Mouse (Mus musculus) ovary, adult 18-20 months (tissue): ENCODE data around the gene Ttc33.

Experiments
- DNase-seq: peaks from one replicate; pipeline ENCODE4 v3.0.0; 2022; ENCODE audit warnings: low spot score, mixed read lengths

The Ttc33 gene

DNA sequence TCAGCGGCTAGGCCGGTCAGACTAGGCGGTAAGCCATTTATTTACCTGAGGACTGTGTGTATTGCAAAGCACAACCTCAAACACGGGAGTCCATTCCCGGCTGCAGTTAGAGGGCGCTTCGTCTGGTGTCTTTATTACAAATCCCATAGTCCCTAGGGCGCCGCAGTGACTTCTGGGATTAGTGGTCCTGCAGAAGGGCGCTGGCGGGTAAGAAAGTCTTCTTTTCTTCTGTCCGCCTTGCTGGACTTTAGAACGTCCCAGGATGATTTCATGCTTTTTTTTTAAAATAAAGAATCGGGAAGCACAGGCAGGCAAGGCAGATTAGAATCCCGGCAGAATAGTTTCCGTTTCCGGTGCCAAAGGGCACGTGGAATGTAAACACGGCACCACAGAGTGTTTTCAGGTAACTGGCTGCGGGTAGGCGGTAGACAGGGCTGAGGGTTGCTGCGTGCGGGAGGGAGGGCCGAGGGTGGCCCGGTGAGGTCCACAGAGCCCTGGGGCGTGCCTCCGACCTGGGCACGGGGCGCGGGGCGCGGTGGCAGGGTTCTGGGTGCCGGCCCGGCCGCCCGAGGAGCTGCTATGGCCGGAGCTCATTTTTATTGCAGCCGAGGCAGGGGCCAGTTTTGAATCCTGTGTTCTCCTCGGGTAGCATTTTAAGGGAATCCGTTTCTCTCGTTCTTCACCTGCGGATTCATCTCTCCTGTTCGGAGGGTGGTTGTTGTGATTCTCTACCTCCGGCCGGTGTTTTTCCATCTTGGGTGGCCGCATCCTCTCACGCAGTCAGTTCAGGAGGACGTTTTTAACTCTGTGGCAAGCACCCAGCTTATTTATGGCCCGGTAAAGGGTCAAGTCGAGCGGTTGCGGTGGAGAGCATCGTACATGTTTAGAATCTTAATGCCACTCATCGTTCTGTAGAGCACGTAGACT lies at the start of gene Ttc33:
Ttc33 (plus strand) TSS at position 160 of the 927 bp plus-strand sequence.
- DNase-seq, result peak; percentile 58

DNA sequence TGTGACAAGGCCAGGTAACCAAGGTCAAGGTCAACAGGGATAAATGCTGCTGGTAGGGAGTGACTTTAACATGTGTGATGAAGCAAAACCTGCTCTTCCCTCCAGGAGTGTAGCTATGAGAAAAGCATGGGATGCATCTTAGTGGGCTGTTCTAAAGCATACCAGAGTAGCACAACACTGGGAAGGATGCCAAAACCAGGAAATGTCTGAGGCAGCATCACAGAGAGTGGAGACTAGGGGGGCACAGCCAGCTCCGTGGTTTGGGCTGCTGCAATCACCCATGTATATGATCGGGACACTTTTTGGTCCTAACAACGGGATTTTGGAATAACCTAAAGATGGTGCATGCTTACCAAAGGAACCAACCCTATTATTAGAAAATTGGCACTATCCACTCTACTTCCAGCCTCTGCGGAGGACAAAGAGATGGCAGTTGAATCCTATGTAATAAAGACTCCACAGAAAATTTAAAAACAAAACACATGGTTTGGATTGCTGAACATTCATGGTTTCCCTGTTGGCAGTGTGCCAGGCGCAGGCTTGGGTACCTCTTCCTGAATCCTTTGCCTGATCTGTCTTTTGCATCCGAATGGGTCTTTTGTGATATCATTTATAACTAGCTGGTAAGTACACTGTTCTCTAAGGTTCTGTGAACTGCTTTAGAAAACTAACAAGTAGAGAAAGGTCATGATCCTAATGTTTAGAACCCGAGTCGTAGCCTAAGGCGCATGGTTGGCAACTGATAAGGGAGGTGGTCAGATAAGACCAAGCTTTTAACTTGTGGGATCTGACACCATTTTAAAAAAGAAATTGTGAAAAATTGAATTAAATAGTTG lies 47.1 kb upstream of the Ttc33 start:
- no peak for DNase-seq

DNA sequence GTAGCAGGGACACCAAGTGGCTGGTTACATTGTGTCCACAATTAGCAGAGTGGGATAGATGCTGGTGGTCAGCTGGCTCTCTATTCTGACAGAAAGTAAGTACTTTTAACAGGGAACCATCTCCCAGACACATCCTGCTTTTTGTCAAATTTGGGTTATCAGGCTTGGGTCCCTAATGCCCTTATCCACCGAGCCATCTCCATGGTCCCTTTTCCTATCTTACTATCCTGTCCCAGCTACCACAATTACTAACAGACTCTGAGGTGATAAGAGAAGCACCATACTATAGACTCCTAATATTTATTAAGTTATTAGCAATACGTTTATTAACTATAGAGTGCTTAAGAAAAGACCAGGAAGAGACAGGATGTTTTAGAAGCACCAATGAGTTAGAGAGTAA lies 46.0 kb upstream of the Ttc33 start:
- DNase-seq, result no peak

DNA sequence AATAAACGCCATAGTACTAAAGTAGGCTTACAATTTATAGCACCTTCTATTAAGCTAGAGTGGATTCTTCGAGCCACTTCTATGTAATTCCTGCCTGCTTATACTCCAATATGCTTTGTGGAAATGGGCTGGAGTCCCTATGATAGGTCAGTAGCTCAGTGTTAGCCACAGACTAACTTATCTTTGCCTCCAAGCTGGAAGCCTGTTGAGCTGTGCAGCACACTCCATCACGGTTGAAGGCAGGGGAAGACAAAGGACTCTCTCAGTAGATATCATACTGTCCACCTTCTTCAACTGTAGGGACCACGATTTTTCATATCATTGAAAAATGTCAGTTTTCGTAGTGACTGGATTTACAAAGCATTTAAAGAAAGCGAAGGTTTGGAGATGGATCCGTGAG lies 45.5 kb upstream of the Ttc33 start:
- no peak for DNase-seq

DNA sequence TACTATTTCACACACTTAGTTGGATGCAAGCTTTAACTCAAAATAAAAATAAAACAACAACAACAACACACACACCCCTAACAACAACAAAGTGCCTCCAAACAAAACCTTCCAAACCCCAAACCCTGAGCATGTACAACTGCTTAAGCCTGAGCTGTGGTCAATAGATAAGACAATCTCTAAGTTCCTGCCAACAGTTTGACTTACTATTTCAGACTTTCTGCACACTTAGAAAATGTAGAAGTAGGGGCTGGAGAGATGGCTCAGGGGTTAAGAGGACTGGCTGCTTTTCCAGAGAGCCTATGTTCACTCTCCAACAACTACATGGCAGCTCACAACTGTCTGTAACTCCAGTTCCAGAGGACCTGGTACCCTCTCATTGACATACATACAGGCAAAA lies 45.0 kb upstream of the Ttc33 start:
- no peak for DNase-seq

DNA sequence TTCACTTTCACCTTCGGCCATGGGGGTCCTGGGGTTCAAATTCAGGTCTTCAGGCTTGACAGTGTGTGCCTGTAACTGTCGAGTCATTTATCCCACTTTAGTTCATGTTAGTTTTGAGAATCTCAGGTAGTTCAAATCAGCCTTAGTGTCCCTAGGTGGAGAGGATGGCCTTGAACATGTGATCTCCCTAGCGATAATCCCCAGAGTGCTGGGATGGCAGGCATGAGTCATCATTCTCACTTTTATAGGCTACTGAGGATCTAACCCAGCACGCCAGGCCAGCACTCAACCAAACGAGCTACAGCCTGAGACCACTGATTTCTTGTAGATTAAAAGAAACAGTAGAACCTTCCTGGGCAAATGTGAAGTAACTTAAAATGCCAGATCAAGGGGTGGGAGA lies 43.3 kb upstream of the Ttc33 start:
- no peak for DNase-seq

DNA sequence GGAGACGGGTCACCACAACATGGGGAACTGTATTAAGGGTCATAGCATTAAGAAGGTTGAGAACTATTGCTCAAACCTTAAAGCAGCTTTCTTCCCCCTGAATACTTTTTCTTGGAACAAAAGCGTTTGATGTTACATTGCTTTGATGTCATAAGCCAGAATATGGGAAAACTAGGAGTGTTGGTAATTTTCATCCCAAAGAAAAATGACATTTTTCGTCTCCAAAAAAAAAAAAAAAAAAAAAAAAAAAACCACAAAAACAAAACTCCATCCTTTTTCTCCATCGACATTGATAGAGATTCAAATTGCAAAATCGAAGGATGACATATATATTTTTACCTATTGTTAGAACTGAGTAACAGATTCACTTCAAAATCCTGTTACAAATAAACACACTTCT lies 42.6 kb upstream of the Ttc33 start:
- no peak for DNase-seq

DNA sequence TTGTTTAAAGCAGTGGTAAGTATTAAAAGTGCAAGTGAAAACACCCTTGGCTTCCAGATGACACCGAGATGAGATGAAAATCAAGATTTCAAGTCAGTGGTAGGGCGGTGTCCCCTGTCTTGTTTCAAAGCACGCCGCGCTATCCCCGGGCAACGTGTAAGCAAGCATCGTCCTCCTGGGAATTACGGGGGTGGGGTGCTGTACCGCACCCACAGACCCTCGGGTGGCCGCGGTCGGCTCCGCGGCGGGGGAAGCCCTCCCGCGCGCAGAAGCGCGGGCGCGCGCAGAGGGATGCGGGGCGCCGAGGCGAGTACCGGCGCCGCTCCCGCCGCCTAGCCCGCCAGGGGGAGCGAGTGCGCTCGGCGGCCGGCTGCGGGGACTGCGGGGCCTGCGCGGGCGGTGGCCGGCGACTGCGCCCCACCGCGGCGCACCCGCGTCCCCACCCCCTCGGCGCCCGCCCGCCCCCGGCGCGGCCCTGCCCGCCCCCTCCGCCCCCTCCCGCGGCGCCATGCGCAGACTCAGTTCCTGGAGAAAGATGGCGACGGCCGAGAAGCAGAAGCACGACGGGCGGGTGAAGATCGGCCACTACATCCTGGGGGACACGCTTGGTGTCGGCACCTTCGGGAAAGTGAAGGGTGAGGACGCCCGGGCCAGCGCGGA lies 41.8 kb upstream of the Ttc33 start, which contains the start of gene Prkaa1:
Prkaa1 (plus strand) TSS at position 501 of the 660 bp plus-strand sequence.
- no peak for DNase-seq

DNA sequence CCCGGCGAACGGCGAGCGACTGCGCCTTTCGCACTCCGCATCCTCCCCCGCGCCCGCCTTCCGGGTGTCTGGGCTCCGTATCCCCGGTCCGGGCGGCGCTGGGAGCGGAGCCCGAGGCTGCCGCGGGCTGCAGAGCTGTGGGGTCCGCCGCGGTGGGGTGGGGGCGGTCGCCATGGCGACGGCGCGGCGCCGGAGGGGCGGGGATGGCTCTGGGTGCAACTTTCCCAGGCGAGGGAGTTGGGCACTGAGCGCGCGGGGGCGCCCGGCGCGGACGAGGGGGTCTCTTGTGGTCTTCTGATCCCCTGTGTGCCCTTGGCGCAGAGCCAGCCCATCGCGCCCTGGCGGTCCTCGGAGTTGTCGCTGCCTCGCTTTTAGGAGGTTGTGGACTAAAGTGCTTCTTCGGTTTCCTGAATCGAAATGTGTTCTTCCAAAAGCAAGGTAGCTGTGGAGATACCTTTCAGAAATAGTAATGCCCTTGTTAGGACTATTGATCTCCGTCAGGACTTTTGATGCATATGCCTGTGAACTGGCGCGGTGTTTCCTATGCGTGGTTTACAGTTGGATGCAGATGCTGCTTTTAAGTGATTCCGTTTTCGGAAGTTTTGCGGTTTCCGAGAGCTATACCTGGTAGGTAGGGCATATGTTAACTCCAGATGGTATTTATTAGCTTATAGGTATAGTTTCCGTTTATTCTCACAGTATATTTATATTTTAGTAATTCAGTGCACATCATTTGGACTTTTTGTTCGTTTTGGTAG lies 41.1 kb upstream of the Ttc33 start:
- DNase-seq, result peak; percentile 61

DNA sequence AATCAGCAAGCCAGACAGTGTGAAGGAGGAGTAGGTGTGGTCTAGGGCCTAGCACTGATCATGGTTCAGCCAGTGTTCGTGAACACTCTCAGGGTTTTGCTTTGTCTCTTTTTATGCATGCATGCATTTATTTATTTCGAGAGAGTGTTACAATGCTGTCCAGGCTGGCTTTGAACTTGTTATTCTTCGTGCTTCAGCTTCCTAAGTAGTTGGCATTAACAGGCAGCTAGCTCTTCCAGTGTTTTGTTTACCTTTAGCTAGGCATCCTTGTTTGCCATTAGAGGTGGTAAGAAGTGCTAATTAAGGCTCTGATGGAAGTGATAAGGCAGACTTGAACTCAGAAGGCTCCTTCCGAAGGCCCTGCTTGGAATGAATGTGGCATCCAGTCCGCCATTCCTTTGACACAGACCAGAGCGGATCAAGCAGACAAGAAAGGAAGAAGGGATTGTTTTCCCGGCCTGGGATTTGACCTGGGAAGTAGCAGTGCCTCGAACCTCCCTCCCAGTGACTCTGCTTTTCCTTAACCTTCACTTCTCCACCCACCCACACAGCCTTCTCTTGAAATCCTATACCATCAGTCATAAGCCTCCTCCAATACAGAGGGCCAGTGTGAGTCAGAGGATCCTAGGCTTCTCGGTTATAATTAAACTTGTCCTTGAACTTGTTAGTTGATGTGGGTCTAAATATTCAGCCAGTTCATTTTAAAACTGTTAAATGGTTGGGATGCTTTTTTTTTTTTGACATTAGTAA lies 40.0 kb upstream of the Ttc33 start:
- DNase-seq, result no peak

DNA sequence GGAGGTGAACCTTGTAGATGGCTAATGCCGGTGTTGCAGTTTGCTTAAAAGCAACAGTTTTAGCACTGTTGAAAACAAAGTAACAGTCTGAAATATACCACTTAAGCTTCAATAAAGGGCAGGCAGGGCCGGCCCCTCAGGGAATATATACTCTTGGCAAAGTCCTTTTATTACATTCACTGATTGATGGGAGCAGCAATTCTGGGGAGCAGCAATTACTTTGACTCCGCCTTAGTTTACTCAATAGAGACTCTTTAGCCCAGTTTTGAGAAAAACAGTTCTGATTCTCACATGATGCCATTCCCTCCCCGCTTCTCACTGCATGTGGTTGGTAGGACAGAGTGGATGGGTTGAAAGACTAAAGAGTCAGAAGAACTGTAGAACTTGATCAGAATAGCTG lies 36.1 kb upstream of the Ttc33 start:
- no peak for DNase-seq

DNA sequence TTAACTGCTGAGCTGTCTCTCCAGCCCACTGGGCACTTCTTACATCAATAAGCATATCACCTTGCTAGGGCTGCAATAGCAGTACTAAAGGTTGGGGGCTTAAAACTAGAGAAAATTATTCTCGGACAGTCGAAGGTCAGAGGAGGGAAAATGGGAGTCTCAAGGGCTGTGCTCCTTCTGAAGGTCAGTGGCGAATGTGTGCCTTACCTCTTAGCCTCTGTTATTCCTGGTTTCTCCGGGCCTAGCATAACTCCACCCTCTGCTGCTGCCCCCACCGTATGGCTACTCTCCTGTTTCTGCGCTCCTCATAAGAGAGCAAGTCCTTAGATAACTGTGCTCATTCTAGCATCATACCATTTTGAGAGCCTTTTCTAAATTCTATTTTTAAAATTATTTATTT lies 33.2 kb upstream of the Ttc33 start:
- no peak for DNase-seq

DNA sequence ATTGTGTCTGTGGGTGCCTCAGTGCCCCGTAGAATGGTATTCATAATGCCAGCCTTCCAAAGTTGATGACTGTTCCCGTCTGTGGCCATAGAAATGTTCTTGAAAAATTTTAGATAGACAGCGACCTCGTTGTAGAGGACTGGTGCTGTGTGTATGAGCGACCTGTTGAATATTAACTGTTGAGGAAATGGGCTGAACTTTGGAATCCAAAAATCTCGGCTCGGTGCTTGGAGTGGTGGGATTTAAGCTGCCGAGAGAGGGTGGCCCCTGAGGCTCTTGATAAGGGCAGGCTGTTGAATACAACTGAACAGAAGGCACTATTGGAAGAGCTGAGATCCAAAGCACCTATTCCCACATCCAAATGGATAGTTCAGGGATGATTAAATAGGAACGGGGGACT lies 30.7 kb upstream of the Ttc33 start:
- DNase-seq, result no peak

DNA sequence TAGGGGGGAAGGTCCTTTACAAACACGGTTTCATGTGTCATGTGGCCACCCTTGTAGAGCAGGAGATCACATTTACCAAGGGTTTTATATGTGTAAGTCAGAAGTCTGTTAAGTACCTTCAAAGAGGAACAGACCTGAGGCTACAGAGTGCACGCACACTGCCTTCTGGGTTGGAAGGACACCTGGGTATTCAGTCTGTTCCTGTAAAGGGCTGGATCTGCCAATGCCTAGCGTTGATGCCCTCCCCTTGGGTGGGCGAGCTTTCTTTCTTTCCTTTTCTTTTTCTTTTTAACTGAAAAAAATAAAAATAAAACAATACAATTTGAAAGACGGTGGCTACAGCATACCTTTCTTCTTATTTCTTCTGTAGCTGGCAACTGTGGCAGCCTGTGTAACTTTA lies 30.2 kb upstream of the Ttc33 start:
- no peak for DNase-seq

DNA sequence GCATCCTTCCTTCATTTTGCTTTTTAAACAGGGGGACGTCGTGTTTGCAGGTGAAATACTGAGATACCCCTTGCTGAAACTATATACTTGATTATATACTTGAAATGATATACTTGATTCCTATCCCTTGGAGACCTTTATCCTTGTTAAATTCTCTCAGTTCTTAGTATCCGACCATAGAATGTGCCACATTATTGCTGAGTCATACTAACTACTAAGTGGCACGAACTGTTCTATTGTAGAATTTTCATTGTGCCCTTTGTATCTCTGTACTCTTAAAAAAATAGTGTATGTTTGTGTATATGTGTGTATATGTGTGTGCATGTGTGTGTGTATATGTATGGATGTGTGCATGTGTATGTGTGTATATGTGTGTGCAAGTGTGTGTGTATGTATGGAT lies 29.0 kb upstream of the Ttc33 start:
- DNase-seq, result no peak

DNA sequence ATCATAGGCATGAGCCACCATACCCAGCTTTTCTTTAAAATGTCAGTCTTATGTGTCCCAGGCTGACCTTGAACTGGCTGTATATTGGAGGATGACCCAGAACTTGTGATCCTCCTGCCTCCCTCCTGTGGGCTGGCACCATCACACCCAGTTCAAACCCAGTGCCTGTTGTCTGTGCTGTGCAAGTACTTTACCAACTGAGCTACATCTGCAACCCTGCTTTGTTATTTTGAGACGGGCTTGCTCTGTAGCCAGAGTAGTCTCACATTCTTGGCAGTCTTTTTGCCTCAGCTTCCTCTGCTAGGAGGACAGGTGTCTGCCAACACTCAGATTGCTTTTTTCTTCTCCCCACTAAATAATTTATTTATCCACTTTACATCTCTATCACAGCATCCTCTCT lies 27.9 kb upstream of the Ttc33 start:
- DNase-seq, result no peak

DNA sequence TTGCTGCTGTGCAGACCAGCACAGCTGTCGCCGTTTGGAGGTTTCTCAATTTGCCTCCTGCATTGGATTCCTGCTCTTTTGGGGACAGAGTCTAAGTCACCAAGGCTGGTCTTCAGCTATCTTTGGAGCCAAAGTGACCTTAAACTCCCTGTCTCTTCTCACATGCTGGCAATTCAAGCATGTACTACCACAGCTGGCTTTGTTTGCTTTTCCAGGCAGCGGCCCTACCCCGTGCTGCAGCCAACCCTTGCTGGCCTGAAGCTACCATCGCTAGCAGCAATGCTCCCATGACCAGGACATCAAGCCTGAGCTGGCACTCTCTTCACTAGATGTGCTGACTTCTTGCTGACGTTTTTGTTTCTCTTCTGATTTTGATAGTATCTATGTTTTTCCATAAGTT lies 26.5 kb upstream of the Ttc33 start:
- DNase-seq, result no peak

DNA sequence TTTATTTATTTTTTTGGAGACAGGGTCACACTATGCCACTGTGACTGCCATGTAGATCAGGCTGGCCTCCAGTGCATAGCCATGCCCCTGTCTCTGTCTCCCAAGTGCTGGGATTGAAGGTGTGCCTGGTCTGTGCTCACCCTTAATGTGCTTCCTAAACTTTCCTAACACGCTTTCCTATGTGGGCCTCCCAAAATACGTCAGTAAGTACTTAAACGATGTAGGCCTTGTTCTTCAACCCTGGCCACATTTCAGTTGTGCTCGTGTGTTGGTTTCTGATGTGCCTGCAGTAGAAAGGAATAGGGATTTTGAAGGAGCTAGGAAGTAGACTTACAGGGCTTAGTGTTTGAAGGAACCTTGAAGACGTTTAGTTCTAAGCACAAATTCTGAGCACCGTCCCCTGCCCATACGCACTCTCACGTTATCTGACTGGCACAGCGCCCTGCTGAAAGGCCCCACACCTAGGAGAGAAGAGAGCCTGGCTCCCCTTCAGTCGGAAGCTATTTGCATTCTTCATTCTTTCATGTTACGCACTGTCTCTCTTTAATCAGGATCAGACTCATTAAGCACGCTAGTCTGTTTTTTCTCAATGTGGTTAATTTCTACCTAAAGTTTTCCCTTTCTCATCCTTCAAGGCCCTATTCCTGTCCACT lies 20.1 kb upstream of the Ttc33 start:
- no peak for DNase-seq

DNA sequence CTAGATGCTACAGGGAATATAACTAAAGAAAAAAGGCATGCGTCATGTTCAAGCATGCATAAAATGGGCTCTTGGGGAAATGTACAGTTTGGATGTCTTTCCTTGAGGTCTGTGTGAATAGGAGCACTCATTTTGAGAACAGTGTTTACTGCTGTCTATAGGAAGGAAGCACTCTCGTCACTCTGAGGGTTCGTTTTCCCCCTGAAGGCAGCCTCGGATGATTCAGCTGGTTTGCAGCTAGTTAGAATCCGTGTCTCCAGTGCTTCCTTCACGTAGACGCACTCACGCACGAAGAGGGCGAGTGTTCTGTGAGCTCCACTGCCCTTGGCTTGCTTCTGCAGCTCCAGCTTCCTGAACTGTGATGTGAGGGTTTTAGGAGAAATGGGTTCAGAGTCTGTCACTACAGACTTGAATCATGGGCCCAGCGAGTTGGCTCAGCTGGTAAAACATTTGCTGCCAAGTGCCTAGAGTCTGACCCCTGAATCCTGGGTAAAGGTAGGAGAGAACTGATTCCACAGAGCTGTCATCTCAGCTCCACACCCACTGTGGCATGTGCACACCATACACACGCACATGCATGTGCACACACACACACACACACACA lies 12.0 kb upstream of the Ttc33 start:
- DNase-seq, result no peak

DNA sequence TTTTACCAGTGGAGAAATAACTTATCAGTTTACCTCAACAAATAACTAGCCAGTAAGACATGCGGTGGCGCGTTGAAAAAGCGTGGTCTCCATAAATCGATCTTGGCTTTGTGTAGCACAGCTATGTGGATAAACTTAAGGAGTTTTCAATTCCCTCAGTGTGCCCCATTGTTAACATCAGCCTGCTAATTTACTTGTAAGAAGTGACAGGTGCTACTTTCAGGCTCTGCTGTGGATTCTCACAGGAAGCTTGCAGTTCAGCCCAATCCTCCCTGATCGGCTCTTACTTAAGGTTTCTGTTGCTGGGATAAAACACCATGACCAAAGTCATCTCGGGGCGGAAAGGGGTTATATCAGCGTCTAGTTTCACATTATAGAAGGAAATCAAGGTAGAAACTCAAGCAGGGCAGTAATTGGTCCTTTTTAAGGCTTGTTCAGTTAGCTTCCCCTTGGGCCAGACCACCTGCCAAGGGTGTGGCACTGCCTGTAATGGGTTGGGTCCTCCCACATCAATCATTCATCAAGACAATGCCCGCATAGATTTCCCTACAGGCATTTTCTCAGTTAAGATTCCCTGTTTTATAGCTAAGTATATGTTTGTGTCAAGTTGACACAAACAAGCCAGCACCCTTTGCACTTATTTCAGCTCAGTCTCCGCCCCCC lies 526 bp upstream of the Ttc33 start:
- DNase-seq, result no peak
